Mouse (Mus musculus) kidney, embryonic 16.5 days (tissue): ENCODE data around the gene Nudcd2. TPM values are rescaled to one million over a fixed set of nuclear protein-coding genes. Genes with fewer than 3 reads are reported as not detected.
A peak's percentile ranks its signal among the peaks of the same experiment; 100 is the strongest.

ENCODE experiments used
- ATAC-seq: fragments of 200-750 bp; cut with Nextera tagmentation; 2 replicates; pipeline ENCODE4 v1.8.0; 2017; ENCODE audit warnings: moderate TSS enrichment; ENCODE audit not compliant: low FRiP score, low TSS enrichment
- H3K27ac ChIP-seq: fragments of 300-500 bp; sonication (generic); 2 replicates; pipeline ENCODE4 v1.5.1; 2014; ENCODE audit warnings: low read length
- H3K27me3 ChIP-seq: fragments of 300-500 bp; sonication (generic); 2 replicates; pipeline ENCODE4 v1.6.1; 2014; ENCODE audit warnings: low read length, control low read depth, mixed read lengths; ENCODE audit not compliant: insufficient read depth
- H3K36me3 ChIP-seq: fragments of 300-500 bp; sonication (generic); 2 replicates; pipeline ENCODE4 v1.6.1; 2014; ENCODE audit warnings: low read length, control low read depth, mixed read lengths; ENCODE audit not compliant: insufficient read depth
- H3K4me1 ChIP-seq: fragments of 300-500 bp; sonication (generic); 2 replicates; pipeline ENCODE4 v1.6.1; 2014; ENCODE audit warnings: low read length, control low read depth, mixed read lengths; ENCODE audit not compliant: insufficient read depth
- H3K4me2 ChIP-seq: fragments of 300-500 bp; sonication (generic); replicated peaks from 2 replicates; pipeline ENCODE4 v1.6.1; 2014; ENCODE audit warnings: low read depth, low read length
- H3K4me3 ChIP-seq: fragments of 300-500 bp; sonication (generic); 2 replicates; pipeline ENCODE4 v1.5.1; 2014; ENCODE audit warnings: mild to moderate bottlenecking, low read length
- H3K9ac ChIP-seq: fragments of 300-500 bp; sonication (generic); replicated peaks from 2 replicates; pipeline ENCODE4 v1.6.1; 2014; ENCODE audit warnings: low read length
- H3K9me3 ChIP-seq: fragments of 300-500 bp; sonication (generic); 2 replicates; pipeline ENCODE4 v1.6.1; 2016; ENCODE audit warnings: low read length, control low read depth
- whole genome bisulfite sequencing: fragments of 180-500 bp; shearing (Covaris S2); extraction: QIAGEN DNeasy Blood & Tissue Kit; methylation state at CpG from one replicate; pipeline ENCODE4 v1.1.7; 2014; 5-methylcytosine and 5-hydroxymethylcytosine counted together
- polyA plus RNA-seq: library from polyadenylated mRNA; unstranded; fragments of >200 nt; fragmentation: Nextera tagmentation; extraction: Ambion mirVana; gene quantifications from 2 replicates; pipeline ENCODE4 v1.2.1, GENCODE M21; 2015

The Nudcd2 gene
- polyA plus RNA-seq, 1 experiment from 2014 or later: 161 TPM

DNA sequence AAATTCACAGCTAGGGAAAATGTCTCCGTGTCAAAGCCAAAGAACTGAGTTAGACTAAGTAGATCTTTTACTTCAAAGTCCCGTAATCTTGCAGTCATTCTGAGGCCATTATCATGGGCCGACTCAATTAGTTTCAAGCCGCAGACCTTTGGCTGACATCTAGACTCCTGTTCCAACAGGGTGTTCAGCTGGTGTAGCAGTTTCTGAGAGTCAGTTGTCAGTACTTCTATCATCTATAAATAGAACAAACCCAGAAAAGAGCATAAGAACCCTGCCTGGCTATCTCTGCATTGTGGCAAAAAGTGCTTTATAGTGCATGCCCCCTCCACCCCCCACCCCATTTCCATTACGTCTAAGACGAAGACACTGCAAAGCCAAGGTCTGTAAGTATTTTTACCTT lies 20.4 kb downstream of the Nudcd2 start:
- Histone ChIP-seq H3K36me3 (0 out of 2 replicates have a peak, but pooled peaks cover 9% of the 10 kb centered on the region), H3K27me3 (no peaks in the 10 kb centered on the region), H3K4me3 (no peak overlapping the region), H3K9ac (no peak overlapping the region), H3K4me1 (peaks cover 16% of the 10 kb centered on the region), H3K4me2 (peak overlapping the region; percentile 89), H3K9me3 (no peaks in the 10 kb centered on the region), H3K27ac (no peak overlapping the region)
- 67% methylated on average over 6 of the region's 6 CpGs for WGBS
- no peak for ATAC-seq

DNA sequence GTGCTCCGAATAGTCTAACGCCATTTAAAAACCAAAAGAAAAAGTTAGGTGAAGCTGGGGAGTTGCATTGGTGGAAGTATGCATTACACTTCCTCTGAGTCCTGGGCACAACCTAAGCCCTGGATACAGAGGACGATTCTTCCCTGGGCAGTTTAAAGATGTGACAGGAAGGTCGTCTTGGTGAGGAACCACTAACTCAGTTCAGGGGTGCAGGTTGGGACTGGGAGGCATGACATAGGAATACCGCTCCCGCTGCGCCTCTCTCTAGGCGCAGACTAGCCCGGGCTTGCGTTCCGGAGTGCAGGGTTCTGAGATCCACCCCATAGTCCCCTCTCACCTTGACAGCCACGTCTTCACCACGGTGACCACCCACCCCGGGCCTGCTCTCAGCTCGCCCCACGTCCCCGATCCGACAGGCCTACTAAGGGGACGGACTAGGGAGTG lies 21.2 kb downstream of the Nudcd2 start:
- 3% methylated on average over 19 of the region's 19 CpGs for WGBS
- H3K9me3 ChIP-seq: no peaks in the 10 kb centered on the region
- no peaks in the 10 kb centered on the region for H3K27me3 ChIP-seq
- H3K36me3 ChIP-seq: 0 out of 2 replicates have a peak, but pooled peaks cover 7% of the 10 kb centered on the region
- peaks cover 16% of the 10 kb centered on the region for H3K4me1 ChIP-seq
- ATAC-seq: peak; percentile 86
- peak overlapping the region; percentile 81 for H3K4me3 ChIP-seq
- H3K27ac ChIP-seq: peak overlapping the region; percentile 76
- H3K9ac ChIP-seq: peak overlapping the region; percentile 91
- peak overlapping the region; percentile 89 for H3K4me2 ChIP-seq

DNA sequence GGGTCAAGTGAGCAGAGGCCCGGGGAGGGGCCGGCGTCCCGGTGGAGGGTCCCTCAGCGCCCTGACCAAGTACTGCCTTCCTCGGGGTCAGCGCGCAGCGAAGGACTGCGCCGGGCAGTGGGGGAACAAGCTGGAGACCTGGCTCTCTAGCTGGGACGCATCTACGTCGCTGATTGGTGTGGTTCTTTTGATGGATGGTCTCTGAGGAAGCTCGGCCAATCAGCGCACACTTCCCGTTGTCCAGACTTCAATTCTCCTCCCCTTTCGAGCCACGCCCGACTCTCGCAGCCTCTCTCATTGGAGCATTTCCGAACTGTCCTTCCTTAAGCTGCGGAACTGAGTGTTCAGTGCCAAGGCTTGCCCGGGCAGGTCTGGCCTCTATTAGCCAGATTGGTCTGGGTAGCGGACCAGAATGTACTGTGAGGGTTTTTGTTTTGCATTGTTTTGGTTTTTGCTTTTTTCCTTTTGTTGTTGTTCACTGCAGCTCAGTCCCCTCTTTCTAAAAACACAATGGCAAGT lies 21.7 kb downstream of the Nudcd2 start, which contains the start of gene Ccng1:
Ccng1 (minus strand) TSS at position 203 of the 519 bp plus-strand sequence.
- Histone ChIP-seq H3K4me3 (peak within 1 kb of the TSS; percentile 81), H3K9me3 (no peaks in the 10 kb centered on the region), H3K36me3 (0 out of 2 replicates have a peak, but pooled peaks cover 5% of the 10 kb centered on the region), H3K27ac (peak within 1 kb of the TSS; percentile 76), H3K4me1 (peaks cover 16% of the 10 kb centered on the region), H3K4me2 (peak within 1 kb of the TSS; percentile 89), H3K27me3 (no peaks in the 10 kb centered on the region), H3K9ac (peak within 1 kb of the TSS; percentile 91)
- under 1% methylated on average over 25 of the region's 25 CpGs for WGBS
- peak; percentile 99 for ATAC-seq

- H3K4me2 ChIP-seq: peak overlapping the region; percentile 89
Observed at GRCm38 (mm10) chr11:40755968-40756367, 22.5 kb downstream of the Nudcd2 start.

GRCm38 (mm10) chr11:40759896-40760295 lies 26.4 kb downstream of the Nudcd2 start:
- Histone ChIP-seq H3K4me2 (no peak overlapping the region), H3K27me3 (no peaks in the 10 kb centered on the region), H3K27ac (no peak overlapping the region), H3K36me3 (no peaks in the 10 kb centered on the region), H3K9ac (no peak overlapping the region), H3K4me3 (no peak overlapping the region), H3K4me1 (no peaks in the 10 kb centered on the region), H3K9me3 (no peaks in the 10 kb centered on the region)
- ATAC-seq: no peak
- 83% methylated on average over 8 of the region's 8 CpGs for WGBS

More at GRCm38 (mm10) chr11:40755968-40756367, 22.5 kb downstream of the Nudcd2 start:
- peaks cover 16% of the 10 kb centered on the region for H3K4me1 ChIP-seq
- H3K36me3 ChIP-seq: 0 out of 2 replicates have a peak, but pooled peaks cover 2% of the 10 kb centered on the region
- H3K9ac ChIP-seq: no peak overlapping the region
- H3K27ac ChIP-seq: no peak overlapping the region
- H3K9me3 ChIP-seq: no peaks in the 10 kb centered on the region
- no peaks in the 10 kb centered on the region for H3K27me3 ChIP-seq
- ATAC-seq: no peak
- 89% methylated on average over 8 of the region's 8 CpGs for WGBS
- no peak overlapping the region for H3K4me3 ChIP-seq

DNA sequence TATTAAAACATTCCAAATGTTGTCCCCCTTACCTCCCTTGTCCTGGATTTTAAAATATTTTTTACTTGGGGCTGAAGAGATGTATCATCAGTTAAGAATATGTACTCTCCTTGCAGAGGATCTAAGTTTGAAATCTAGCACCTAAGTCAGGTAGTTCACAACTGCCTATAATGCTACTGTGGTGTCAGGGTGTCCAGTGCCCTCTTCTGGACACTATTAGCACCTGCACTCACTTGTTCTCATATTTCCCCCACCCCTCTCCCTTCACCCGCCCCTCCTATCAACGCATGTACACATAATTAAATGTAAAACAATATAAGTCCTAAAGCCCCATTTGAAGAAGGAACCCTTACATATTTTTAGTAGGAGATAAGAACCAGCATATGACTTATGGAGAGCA lies 29.9 kb downstream of the Nudcd2 start:
- Histone ChIP-seq H3K9me3 (no peaks in the 10 kb centered on the region), H3K4me3 (no peak overlapping the region), H3K27ac (no peak overlapping the region), H3K4me1 (no peaks in the 10 kb centered on the region), H3K4me2 (no peak overlapping the region), H3K9ac (no peak overlapping the region), H3K36me3 (no peaks in the 10 kb centered on the region), H3K27me3 (no peaks in the 10 kb centered on the region)
- 44% methylated on average over 2 of the region's 2 CpGs for WGBS
- ATAC-seq: no peak

DNA sequence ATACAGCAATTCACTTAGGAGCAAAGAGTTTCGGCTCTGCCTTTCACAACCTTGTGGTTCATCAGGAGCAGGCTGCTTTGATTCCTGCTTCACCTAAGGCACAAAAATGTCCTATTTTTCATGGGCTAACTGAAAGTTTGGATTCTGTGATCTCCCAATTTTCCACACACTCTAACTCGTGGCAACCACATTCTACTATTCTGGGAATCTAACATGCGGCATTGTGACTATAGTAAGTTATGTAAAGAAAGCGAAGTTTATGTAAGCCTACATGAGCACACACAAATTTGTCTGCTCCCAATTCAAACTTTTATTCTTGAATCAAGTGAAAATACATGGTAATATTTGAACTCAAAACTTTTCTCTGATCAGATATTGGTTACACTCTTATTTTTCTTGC lies 31.2 kb downstream of the Nudcd2 start:
- no peak overlapping the region for H3K27ac ChIP-seq
- no peaks in the 10 kb centered on the region for H3K36me3 ChIP-seq
- H3K27me3 ChIP-seq: no peaks in the 10 kb centered on the region
- ATAC-seq: no peak
- WGBS: 82% methylated on average over 4 of the region's 4 CpGs
- no peak overlapping the region for H3K4me2 ChIP-seq
- no peak overlapping the region for H3K9ac ChIP-seq
- no peaks in the 10 kb centered on the region for H3K9me3 ChIP-seq
- no peak overlapping the region for H3K4me3 ChIP-seq
- H3K4me1 ChIP-seq: no peaks in the 10 kb centered on the region

- Histone ChIP-seq H3K4me3 (no peak overlapping the region), H3K4me2 (0 out of 2 replicates have a peak overlapping the region, but pooled peaks have one; percentile 17), H3K27me3 (no peaks in the 10 kb centered on the region), H3K36me3 (no peaks in the 10 kb centered on the region), H3K27ac (no peak overlapping the region), H3K9me3 (no peaks in the 10 kb centered on the region), H3K9ac (no peak overlapping the region), H3K4me1 (no peaks in the 10 kb centered on the region)
- no peak for ATAC-seq
- WGBS: 55% methylated on average over 12 of the region's 12 CpGs
Observed at GRCm38 (mm10) chr11:40775315-40776269, 42.1 kb downstream of the Nudcd2 start.

- Histone ChIP-seq H3K4me1 (no peaks in the 10 kb centered on the region), H3K4me2 (no peak overlapping the region), H3K36me3 (no peaks in the 10 kb centered on the region), H3K9me3 (no peaks in the 10 kb centered on the region), H3K27me3 (no peaks in the 10 kb centered on the region), H3K9ac (no peak overlapping the region), H3K27ac (no peak overlapping the region), H3K4me3 (no peak overlapping the region)
- no peak for ATAC-seq
- 72% methylated on average over 2 of the region's 2 CpGs for whole genome bisulfite sequencing
Observed at GRCm38 (mm10) chr11:40781857-40782256, 48.4 kb downstream of the Nudcd2 start.

DNA sequence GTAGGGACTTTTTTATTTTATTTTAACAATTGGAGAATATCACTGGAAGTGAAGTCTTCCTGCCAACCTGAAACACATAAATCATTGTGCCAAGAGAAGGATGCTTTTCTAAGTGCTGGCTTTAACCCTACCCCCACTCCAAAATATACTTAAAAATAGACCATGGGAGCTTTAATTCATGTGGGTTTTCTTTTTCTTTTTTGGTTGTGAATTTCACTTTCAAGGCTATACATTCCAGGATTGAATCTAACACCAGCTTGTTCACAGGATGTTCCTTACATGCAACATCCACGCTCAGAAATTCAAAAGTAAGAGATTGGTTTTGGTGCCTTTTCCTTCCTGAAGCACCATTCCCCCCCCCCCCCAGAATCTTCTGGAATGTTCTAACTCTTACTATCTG lies 49.9 kb downstream of the Nudcd2 start:
- Histone ChIP-seq H3K27me3 (no peaks in the 10 kb centered on the region), H3K36me3 (no peaks in the 10 kb centered on the region), H3K4me1 (no peaks in the 10 kb centered on the region), H3K9me3 (no peaks in the 10 kb centered on the region), H3K4me3 (no peak overlapping the region), H3K27ac (no peak overlapping the region), H3K9ac (no peak overlapping the region), H3K4me2 (no peak overlapping the region)
- whole genome bisulfite sequencing: 92% methylated on average over 1 of the region's 1 CpGs
- no peak for ATAC-seq
